Mouse (Mus musculus) activated CD4-positive, CD25-positive, alpha-beta regulatory T cell, adult 9 weeks (primary cell): ENCODE results near the gene Haus5. TPM values are rescaled to one million over a fixed set of nuclear protein-coding genes. Genes with fewer than 3 reads are reported as not detected.

Experiments
- polyA plus RNA-seq: library from polyadenylated mRNA; unstranded; fragments of 100-300 nt; shearing (Covaris generic); gene quantifications from one replicate; pipeline ENCODE4 v1.2.1, GENCODE M21; 2017

The Haus5 gene
- 31.3 TPM for polyA plus RNA-seq

DNA sequence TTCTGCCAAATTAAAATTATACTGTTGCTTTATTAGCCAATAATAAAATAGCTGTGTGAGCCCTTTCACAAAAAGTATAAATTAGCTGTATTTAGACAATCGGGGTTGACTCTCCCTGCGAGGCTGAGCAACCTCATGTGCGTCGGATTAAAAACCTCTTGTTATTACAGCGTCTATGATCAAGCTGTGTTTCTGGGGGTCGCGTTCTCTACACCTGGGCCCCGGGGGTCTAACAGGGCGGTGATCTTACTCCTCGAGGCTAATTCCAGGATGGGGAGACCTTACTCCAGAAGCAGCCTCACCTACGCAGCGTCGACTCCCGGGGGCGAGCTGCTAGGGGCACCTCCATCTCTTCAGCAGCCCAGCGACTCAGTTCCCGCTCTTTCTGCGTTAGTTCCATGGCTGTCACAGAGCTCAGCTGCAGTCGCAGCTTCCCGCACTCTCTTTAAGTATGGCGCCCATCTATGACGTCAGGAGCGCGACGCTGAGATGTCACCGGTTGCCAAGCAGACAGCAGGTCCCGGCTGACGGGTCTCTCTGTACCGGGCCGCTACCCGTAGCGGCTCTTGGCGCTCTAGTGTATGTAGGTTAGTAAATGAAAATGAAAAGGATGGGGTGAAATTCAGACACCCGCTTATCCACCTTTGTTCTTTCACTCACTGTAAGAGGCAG, at the start of gene Haus5:
Haus5 (minus strand) TSS at position 466 of the 672 bp plus-strand sequence.

DNA sequence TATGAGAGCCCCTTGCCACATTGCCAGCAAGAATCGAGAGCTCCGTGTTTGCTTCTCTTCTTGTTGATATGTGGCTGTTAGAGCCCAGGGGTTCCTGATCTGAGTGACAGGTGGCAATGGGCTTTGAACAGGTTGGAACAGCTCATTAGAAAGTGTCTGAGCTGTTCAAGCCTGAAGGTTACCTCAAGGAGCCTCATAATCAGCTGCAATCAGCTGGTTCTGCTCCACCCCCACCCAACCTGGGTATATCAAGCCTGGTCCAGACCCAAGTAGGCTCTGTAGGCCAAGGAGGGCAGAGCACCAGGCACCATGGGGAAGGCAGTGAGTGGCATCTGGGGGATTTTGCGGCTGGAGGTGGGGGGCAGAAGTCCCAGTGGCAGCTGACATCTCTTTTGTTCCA, 47.1 kb upstream of the Haus5 start, which contains the start of gene Atp4a:
Atp4a (plus strand) TSS at position 268 of the 400 bp plus-strand sequence.

DNA sequence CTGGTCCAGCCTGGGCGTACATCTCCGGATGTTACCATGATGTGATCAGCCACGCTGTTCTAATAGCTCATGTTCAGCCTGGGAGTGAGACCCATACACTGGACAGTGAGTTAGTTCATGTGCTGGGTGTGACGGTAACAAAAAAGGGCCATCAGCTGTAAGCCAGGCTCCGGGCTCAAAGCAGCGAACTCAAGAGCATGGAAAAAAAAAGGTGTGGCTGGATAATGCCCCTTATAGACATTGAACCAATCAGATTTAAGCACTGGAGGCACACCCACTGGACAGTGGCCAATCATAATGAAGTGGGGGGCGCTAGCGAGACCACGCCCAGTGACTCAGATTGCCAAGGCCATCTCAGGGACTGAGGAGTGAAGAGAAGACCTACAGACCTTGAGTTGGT, 33.8 kb upstream of the Haus5 start, which contains the start of gene 2200002J24Rik:
2200002J24Rik (plus strand) TSS at position 338 of the 400 bp plus-strand sequence.

DNA sequence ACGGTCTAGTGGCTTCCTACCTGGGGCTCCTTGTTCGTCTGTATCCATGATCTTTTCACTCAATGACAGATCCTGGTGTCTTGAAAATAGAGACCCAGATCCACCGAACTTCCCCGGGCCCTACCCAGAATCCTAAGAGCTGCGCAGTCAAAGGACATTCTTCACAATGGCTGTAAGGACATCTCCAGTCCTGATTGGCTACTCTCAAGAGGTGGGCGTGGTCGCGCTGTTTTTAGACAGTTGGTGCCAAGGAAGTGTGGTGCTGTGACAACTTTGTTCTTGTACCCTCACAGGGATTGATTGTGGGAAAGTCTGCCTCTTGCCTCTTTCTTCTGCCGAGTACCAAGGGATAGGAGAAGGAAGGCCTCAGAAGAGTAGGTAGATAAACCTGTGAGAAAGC, 6.7 kb upstream of the Haus5 start, which contains the start of gene Pmis2:
Pmis2 (minus strand) TSS at position 126 of the 400 bp plus-strand sequence.

DNA sequence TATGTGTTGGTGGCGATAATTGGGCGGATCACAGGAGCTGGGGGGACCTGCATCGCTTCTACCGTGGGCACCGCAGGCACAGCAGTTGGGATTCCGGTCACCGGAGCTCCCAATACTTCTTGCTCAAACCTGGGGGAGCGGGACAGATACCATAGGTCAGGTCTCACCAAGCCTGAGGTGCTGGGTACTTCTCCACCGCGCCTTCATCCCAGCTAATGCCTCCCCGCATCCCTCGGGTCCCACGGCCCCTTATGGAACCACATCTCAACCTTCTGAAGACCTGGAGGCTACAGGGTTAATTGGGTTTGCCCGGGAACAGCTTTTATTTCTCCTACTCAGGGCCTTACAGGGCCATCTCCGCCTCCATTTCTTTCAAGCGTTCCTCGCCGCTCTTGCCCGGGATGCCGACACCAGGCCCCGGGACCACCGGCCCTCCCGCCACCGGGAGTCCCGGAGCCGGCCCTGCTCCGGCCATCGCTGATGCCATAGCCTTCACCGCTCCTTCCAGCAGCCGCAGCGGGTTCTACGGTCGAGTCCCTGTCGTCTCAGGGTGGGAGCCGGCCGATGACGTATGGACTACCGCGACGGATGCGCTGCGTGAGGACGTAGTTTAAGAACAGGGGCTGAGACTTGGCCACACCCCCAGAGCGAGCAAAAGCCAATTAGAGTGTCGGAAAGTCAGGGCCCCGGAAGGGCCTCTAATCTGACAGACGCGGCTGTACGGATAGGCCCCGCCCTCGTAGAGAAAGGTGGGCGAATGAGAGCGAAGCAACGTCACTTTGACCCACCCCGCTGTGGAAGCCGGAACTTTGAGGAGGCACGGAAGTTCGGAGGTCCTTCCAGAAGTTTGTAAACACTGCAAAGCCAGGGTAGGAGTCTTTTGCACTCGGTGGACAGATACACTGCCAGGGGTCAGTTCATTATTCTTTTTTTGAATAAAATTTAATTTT, 14.9 kb downstream of the Haus5 start, which contains the start of gene Rbm42:
Rbm42 (minus strand) TSS at position 727 of the 950 bp plus-strand sequence.

DNA sequence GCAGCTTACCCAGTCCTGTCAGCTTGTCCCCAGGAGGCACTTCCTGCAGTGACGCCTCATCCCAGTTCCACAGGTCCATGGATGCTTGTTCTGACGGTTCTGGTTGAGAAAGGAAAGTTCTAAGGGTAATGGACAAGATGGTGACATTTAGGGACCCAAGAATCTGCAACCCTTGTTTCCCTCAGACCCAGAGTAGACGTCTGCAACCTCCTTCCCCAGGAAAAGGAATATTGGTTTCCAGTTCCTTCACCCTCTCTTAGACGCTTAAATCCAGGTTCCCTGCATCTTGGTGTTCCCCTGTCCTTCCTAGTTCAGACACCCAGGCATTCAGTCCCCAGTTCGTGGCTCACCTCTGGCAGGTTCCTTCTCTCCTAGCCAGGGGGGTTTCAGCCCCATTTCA, 29.0 kb downstream of the Haus5 start, which contains the start of gene Etv2:
Etv2 (minus strand) TSS at position 101 of the 400 bp plus-strand sequence.

DNA sequence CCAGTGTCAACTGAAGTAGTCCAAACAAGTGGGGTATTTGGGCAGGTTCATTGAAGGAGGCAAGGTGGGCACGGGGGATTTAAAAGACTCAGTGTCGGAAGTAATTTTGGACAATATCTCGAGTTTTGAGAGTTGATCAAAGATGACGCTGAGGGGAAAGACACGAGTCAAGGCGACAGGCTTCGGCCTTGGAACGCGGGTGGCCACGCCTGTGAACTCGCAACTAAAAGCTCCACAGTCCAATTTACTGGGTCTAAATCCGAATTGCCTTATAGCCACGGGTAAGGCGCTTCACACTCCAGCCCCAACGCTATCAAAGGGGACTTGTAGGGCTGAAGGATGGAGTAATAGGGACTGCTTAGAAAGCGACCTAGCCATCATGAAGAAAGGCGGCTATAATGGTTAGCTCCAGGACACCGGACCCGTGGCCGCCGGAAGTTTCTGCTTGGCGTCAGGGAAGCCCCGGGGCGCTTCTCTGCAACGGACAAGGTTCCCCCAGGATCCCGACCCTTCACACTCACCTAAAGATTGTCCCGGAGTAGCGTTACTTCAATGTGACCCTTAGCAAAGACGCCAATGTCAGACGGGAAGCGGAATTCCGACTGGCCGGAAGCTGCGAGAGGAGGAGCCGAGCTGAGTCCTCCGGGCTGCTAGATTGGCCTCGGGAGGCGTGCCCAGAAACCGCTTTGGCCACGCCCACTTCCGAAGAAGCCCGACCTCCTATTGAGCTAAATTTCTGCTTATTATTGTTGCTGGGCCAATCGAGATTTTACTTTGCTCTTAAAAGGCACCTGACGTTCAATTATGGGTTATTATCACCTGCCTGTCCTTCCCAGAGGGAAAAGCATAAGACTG, 39.0 kb downstream of the Haus5 start, which contains the start of gene Cox6b1:
Cox6b1 (minus strand) TSS at position 622 of the 855 bp plus-strand sequence.

DNA sequence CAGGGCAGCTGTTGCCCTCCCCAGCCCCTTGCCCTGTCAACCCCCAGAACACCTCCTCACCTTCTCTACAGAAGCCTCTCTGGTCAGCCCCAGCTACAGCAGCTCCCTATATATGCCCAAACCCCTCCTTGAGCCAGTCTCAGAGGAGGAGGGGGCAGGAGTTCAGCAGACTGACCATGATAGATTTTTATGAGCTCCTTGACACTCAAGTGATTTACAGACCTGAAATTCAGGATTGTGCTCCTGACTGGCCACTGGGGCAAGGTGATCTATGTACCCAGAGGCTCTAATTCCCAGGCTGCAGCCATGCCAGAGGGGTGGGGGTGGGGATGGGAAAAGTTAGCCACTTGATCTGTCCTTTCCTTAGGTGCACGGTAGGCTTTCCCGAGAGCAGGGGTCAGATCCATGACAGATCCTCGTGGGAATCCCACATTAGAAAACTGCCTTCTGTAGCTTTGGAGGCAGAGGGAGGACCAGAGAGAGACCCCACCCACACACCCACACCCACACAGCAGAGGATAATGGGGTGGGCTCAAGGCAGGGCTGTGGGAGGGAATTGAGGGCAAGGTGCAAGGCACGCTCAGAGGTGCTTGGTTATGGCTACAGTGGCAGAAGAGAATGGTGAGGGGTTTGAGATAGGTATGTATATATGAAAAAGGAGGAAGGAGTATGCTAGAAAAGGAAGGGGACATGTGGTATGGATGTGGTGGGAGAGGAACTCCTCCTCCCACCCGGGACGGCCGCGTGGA, 52.0 kb downstream of the Haus5 start, which contains the start of gene Upk1a:
Upk1a (minus strand) TSS at position 194 of the 749 bp plus-strand sequence.

Other genes starting within 250 kb of the Haus5 start
- 400 TPM for gene Hcst, start 245.1 kb downstream of the Haus5 start, polyA plus RNA-seq
- gene Nfkbid, start 243.3 kb downstream of the Haus5 start, polyA plus RNA-seq: 106 TPM
- gene Aplp1, start 219.5 kb downstream of the Haus5 start, polyA plus RNA-seq: 5.2 TPM
- gene Kirrel2, start 207.3 kb downstream of the Haus5 start, polyA plus RNA-seq: not detected
- gene Nphs1, start 206.7 kb downstream of the Haus5 start, polyA plus RNA-seq: not detected
- not detected for gene Prodh2, start 171.4 kb downstream of the Haus5 start, polyA plus RNA-seq
- 1.1 TPM for gene Arhgap33, start 129.9 kb downstream of the Haus5 start, polyA plus RNA-seq
- gene Hspb6, start 112.8 kb downstream of the Haus5 start, polyA plus RNA-seq: 3.2 TPM
- gene Proser3, start 112.7 kb downstream of the Haus5 start, polyA plus RNA-seq: 10.4 TPM
- gene Lin37, start 105.2 kb downstream of the Haus5 start, polyA plus RNA-seq: 108 TPM
- 42.0 TPM for gene U2af1l4, start 101.7 kb downstream of the Haus5 start, polyA plus RNA-seq
- 105 TPM for gene Gm49396, start 101.7 kb downstream of the Haus5 start, polyA plus RNA-seq
- 242 TPM for gene Psenen, start 101.4 kb downstream of the Haus5 start, polyA plus RNA-seq
- 243 TPM for gene Igflr1, start 99.6 kb downstream of the Haus5 start, polyA plus RNA-seq
- 12.2 TPM for gene Kmt2b, start 76.3 kb downstream of the Haus5 start, polyA plus RNA-seq
- gene Zbtb32, start 66.1 kb downstream of the Haus5 start, polyA plus RNA-seq: 17.6 TPM
- 0.45 TPM for gene Upk1a, start 52.1 kb downstream of the Haus5 start, polyA plus RNA-seq
- gene Cox6b1, start 38.8 kb downstream of the Haus5 start, polyA plus RNA-seq: 808 TPM
- not detected for gene Etv2, start 29.1 kb downstream of the Haus5 start, polyA plus RNA-seq
- gene Rbm42, start 14.7 kb downstream of the Haus5 start, polyA plus RNA-seq: 206 TPM
- gene Pmis2, start 6.6 kb upstream of the Haus5 start, polyA plus RNA-seq: not detected
- not detected for gene 2200002J24Rik, start 33.9 kb upstream of the Haus5 start, polyA plus RNA-seq
- not detected for gene Atp4a, start 47.2 kb upstream of the Haus5 start, polyA plus RNA-seq
- gene Tmem147, start 64.5 kb upstream of the Haus5 start, polyA plus RNA-seq: 109 TPM
- gene Gapdhs, start 78.7 kb upstream of the Haus5 start, polyA plus RNA-seq: 0.32 TPM
- gene Sbsn, start 86.5 kb upstream of the Haus5 start, polyA plus RNA-seq: 1.5 TPM
- not detected for gene Dmkn, start 98.8 kb upstream of the Haus5 start, polyA plus RNA-seq
- not detected for gene Krtdap, start 122.9 kb upstream of the Haus5 start, polyA plus RNA-seq
- not detected for gene Ffar2, start 158.8 kb upstream of the Haus5 start, polyA plus RNA-seq
- gene Ffar3, start 191.2 kb upstream of the Haus5 start, polyA plus RNA-seq: not detected
- gene Ffar1, start 196.6 kb upstream of the Haus5 start, polyA plus RNA-seq: not detected
- gene Cd22, start 215.3 kb upstream of the Haus5 start, polyA plus RNA-seq: 16.4 TPM
- gene Mag, start 249.9 kb upstream of the Haus5 start, polyA plus RNA-seq: not detected